Mouse (Mus musculus): ENCODE results near the gene Gm2696.

The Gm2696 gene

DNA sequence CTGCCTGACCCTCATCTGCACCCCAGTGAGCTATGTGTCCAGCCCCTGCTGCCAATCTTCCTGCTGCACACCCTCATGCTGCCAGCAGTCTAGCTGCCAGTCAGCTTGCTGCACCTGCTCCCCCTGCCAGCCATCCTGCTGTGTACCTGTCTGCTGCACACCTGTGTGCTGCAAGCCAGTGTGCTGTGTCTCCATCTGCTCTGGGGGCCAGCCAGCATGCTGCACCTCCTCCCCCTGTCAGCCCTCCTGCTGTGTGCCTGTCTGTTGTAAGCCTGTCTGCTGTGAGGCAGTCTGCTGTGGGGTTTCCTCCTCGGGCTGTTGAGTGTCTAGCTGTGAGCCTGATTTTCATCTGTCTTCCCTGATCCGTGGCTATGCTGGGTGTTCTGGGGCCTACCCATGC lies 32.5 kb downstream of the Gm2696 start:
- DNase-seq (ENCODE audit: low read depth, low spot score), result no peak

DNA sequence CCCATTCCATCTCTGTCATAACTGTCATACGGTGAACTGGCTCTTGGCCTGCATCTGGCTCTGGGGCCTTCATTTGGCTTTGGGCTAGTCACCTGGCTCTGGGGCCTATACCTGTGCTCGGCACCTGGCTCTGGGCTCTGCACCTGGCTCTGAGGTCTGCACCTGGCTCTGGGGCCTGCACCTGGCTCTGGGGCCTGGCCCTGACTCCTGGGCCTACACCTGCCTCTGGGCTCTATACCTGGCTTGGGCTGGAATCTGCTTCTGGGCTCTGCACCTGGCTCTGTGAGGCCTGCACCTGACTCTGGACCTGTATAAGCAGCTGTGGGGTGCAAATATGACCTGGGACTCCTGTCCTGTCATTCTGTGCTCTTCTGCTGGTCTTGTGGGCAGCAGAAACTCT lies 33.1 kb downstream of the Gm2696 start:
- DNase-seq (ENCODE audit: low read depth, low spot score), result no peak

DNA sequence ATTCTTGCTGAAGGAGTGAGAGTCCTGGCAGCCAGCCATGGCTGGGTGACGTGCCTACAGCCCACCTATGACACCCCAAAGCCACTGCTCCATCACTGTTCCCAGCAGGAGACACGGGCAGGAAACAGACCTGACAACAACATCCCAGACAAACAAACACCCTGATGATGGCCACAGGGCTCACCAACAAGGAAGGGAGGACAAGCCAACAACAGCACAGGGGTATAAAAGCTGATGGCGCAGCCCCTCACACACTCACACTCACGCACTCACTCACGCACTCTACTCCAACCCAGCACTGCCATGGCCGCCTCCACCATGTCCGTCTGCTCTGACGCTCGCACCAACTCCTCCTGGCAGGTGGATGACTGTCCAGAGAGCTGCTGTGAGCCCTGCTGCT lies 38.1 kb downstream of the Gm2696 start, which contains the start of gene Gm10318:
Gene Gm10318 (plus strand): TSS at position 301 of the 400 bp plus-strand sequence.
- no peak for DNase-seq (ENCODE audit: low read depth, low spot score)

DNA sequence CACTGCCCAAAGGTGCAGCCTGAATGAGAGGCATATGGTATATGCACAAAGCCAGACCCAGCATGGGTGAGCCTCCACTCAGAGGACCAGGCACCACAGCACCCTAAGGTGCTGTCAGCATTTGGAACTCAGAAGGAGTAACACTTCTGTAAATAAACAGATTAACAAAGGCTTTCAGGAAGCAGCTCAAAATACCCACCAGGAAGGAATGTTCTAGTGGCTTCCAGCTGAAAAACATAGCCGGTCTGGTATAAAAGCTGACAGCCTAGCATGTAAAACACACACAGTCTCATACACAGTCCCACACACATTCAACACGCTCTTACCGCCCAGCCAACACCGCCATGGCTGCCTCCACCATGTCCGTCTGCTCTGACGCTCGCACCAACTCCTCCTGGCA lies 47.2 kb downstream of the Gm2696 start, which contains the start of gene Gm3285:
Gene Gm3285 (plus strand): TSS at position 301 of the 400 bp plus-strand sequence.
- no peak for DNase-seq (ENCODE audit: low read depth, low spot score)

GRCm38 (mm10) chr10:77864067-77864761 lies 49.7 kb downstream of the Gm2696 start:
- DNase-seq (ENCODE audit: low read depth, low spot score), result no peak

DNA sequence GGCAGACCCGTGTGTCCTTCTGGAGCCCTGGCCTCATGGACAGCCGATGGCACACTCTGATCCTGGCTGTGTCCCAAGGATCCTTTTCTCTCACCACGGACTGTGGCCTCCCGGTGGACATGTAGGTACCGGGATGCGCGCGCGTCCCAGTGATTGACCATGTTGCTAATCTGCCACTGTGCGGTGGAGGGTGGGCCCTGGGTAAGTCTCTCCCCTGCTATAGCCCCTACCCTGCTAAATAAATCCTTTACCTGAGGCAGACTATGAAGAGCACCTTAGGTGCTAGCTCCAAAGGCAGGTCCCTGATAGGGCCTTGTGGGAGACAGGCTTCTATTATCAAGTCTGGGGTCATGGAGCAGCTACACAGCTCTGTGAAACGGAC lies 50.3 kb downstream of the Gm2696 start:
- DNase-seq (ENCODE audit: low read depth, low spot score), result no peak

DNA sequence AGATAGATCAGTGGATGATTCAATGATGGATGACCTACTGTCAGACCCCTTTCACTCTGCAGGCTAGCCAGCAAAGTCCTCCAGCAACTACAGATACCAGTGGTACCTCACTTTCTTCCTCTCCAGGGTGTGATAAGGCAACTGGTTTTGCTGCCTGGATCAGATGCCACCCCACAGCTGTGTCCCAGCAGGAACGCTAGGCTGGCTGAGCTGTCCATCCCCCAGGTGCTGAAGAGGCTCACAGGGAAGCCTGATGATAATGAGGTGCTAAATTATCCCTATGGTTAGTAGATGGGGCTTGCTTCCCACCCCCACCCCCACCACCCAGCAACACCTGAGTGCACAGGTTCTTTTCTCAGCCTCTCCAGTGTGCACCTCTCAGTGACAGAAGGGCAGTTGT lies 53.1 kb downstream of the Gm2696 start:
- no peak for DNase-seq (ENCODE audit: low read depth, low spot score)

DNA sequence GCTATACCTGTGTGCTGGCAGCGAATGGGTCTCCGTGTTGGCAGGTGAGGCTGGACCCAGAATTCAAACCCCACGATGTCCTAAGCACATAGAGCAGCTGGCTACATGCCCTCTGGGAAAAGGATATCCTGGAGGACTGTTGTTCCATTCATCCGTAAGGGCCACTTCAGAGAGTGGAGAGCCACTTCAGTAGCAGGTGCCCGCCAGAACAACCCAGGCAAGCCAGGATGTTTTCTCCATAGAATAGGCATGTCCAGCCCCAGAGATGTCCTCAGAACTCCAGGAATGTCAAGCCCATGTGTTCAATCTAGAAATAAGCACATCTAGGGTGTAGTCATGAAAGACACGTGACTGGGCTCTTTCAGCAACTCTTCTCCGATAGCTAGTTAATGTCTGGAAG lies 55.2 kb downstream of the Gm2696 start:
- no peak for DNase-seq (ENCODE audit: low read depth, low spot score)

GRCm38 (mm10) chr10:77878985-77879384 lies 64.5 kb downstream of the Gm2696 start:
- DNase-seq (ENCODE audit: low read depth, low spot score), result no peak

DNA sequence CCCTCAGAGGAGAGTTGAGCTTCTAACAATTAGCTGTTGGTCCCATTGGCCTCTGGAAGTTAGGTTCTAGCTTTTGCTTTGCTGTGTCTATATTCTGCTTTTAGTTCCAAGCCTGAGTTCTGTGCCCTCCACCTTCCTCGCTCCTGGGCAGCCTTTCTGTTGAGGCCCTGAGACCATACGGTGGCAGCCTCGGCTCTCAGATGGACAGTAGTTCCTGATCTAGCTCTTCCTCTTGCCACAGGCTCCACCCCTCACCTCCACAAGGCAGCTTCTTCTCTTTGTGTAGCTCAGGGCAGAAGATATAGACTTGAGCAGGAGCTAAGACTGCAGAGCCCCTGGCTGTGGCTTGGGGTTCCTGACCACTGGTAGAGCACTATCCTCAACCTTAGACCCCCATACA lies 65.8 kb downstream of the Gm2696 start:
- no peak for DNase-seq (ENCODE audit: low read depth, low spot score)

DNA sequence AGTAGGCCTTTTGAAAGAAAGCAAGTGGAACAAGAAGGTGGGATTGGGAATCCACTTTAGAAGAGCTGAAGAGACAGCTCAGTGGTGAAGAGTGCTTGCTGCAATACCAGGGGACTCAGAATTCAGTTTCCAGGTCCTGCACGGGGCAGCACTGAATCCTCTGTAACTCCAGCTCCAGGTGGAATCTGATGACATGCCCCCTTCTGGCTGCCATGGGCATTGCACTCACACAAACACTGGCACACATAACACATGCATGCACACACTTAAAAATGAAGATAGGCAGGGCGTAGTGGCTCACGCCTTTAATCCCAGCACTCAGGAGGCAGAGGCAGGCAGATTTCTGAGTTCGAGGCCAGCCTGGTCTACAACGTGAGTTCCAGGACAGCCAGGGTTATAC lies 68.1 kb downstream of the Gm2696 start:
- no peak for DNase-seq (ENCODE audit: low read depth, low spot score)
